Mouse (Mus musculus): ENCODE data around the gene Fam57b. TPM values are rescaled to one million over a fixed set of nuclear protein-coding genes. Genes with fewer than 3 reads are reported as not detected.

Gene Fam57b
- total RNA-seq, 2 experiments from 2014 or later, result 0.61 TPM; not detected in 1

DNA sequence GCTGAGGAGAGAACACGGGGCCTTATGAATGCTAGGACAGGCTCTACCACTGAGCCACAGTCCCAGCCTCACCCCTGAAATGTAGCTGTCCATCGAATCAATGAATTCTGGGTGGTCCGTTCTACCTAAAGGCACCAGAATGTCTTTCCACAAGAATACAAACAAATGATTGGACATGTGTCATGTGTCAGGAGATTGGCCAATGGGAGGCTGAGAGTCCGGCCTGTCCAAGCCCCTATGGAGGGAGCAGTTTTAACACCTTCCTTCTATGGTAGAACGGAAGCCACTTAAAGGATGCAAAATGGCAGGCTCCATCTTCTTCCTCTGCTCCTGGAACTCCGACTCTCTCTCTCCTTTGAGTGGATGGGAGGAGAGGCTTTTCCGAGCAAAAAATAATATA is 20.1 kb downstream of the Fam57b start:
- no peak for ATAC-seq (replicated peaks; ENCODE audit: low FRiP score, low TSS enrichment, poor library complexity, severe bottlenecking)

DNA sequence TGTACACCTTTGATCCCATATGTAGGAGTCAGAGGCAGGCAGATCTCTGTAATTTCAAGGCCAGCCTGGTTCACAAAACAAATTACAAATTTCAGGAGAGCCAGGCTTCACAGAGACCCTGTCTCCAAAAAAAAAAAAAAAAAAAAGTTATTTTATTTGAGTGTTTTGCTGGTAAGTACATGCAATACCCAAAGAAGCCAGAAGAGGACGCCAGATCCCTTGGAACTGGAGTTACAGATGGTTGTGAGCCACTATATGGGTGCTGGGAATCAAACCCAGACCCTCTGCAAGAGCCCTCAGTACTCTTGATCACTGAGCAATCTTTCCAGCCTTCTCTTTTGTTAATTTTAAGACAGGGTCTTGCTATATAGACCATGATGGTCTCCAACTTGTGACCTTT is 21.4 kb downstream of the Fam57b start:
- no peak for ATAC-seq (replicated peaks; ENCODE audit: low FRiP score, low TSS enrichment, poor library complexity, severe bottlenecking)

DNA sequence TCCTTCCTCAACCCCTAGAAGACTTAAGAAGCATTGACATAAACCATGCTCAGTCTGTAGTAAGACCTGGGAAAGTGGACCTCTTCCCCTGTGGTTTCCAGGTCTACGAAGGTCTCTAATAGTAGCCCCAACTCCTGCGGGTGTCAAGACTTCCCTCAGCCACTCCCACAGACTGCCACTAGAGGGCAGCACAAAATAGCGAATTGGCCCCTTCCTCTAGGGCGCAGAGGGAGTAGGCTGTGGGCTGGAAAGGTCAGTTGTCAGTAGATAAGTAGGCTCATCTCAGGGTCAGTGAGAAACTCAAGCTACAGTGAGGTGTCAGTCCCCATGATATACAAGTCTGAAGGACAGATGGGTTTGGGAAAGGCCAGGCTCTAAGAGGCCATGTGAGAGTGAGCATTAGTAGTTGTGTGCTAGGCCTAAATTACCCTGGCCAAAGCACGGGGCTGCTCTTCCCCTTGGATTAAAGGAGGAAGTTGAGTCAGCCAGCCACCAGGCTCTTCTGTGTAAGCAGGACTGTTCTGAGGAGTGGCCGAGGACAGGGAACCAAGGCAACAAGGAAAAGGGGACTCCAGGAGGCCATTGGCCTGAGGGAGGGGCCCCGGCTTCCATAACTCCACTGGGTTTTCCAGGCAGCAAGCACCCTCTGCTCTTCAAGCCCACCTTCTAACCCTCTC is 24.5 kb downstream of the Fam57b start:
- peak; percentile 62 for ATAC-seq (replicated peaks; ENCODE audit: low FRiP score, low TSS enrichment, poor library complexity, severe bottlenecking)

DNA sequence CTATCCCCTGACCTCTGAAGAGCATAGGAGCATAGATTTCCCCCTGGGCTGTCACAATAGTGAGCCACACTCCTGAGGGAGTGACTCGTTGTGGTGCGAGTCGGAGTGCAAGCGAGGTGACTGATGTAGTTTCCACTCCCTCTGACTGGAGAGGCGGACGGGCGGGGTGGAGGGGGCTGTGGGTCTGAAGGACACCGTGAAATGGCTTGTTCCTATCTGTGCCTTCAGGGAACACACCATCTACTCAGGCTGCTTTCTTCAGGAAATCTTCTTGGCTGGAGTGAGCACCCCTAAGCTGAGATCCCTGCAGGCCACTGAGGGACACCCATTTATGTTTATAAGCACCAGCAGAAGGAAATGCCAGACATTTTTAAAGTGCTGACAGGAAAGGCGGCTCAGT is 25.3 kb downstream of the Fam57b start:
- ATAC-seq (replicated peaks; ENCODE audit: low FRiP score, low TSS enrichment, poor library complexity, severe bottlenecking), result no peak

DNA sequence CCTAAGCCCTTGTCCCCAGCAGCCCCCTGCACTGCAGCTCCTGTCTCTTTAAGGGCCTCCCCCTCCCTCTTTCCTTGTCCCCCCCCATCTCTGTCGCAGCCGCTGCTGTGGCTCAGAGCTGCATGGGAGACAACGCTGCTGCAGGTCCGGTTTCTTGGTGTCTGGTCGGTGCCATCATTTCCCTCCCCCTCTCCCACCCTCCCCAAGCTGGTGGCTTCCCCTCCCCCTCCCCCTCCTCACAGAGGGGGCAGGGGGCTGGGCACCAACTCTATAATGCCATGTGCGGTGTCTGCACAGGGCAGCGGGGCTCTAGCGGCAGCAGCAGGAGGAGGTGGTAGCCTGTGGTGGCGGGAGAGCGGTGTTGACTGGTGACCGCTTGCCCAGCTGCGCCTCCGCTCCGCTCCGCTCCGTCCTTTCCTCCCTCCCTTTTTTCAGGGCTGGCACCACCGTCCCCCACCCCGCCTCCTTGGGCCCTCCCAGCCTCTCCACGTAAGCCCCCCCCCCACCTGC is 25.8 kb downstream of the Fam57b start:
- ATAC-seq (replicated peaks; ENCODE audit: low FRiP score, low TSS enrichment, poor library complexity, severe bottlenecking), result no peak

DNA sequence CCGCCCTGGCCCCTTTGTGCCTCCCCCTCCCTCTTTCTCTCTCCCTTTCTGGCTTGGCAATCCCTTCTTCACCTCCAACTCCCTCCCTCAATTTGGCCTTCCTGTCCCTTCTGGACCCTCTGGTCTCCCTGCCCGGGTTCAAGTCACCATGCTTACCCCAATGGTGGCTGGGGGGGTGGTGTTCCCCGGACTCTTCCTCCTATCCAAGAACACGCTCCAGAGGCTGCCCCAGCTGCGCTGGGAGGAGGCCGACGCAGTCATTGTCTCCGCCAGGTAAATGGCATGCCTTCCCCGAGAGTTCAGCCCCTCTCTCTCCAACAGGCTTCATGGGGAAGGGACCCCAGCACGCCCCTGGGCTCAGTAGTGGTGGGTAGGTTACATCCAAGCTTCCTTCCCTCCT is 26.5 kb downstream of the Fam57b start:
- ATAC-seq (replicated peaks; ENCODE audit: low FRiP score, low TSS enrichment, poor library complexity, severe bottlenecking), result no peak

DNA sequence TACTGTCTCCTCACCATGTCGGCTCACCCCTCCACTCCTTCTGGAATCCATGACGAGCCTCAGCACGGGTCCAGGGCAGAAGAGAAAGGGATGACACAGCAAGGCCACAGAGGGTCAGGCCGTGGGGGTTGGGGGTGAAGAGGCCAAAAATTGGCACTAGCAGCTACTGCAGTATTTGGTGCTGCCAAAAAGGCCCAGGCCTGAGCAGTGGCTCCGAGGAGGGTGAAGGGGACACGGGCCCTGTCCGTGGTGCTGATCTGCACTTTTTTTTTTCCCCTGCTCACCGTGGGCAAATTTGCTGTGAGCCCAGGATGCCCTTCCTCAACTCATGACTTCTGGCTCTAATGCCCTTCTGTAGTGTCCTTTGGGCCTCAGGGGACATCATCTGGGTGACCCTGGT is 27.9 kb downstream of the Fam57b start:
- ATAC-seq (replicated peaks; ENCODE audit: low FRiP score, low TSS enrichment, poor library complexity, severe bottlenecking), result peak; percentile 32; the same call in 1 of the 2 replicates

DNA sequence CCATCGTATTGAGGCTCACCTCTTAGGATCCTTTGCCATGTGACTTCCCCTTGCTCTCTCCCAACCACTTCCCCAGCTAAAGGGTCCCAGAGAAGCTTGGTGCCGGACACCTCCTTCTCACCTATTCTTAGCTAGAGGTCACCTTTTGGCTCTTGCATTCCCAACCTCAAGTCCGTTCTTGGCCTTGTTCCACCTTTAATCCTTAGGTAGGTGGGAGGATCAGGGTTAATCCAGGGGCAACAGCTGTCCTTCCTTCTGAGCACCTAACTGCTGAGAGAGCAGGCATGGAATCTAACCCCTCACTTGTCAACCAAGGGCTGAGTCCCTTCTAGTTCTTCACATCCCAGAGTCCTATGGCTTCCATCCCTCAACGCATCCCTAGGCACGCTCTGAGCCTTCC is 28.5 kb downstream of the Fam57b start:
- ATAC-seq (replicated peaks; ENCODE audit: low FRiP score, low TSS enrichment, poor library complexity, severe bottlenecking), result no peak

DNA sequence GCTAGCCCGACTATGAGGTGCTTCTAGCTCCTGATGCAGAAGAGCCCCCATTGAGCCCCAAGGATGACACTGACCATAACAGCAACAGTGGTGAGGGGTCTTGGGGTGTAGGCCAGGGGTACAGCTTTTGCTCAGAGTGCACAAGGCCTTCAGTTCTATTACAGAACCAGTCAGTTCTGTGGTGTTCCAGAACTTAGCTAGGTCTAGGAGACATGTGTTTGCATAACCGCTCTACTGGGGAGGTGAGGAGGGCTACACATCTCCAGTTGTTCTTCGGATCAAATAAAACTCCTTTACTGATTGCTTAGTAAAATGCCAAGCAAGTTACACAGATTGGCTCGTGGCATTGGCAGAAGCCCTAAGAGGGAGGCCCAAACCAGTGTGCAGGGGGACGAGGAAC is 34.1 kb downstream of the Fam57b start, which contains the start of gene 4930451I11Rik:
Gene 4930451I11Rik, minus strand, starts transcription at position 101 of the 400 bp plus-strand sequence.
- no peak for ATAC-seq (replicated peaks; ENCODE audit: low FRiP score, low TSS enrichment, poor library complexity, severe bottlenecking)

DNA sequence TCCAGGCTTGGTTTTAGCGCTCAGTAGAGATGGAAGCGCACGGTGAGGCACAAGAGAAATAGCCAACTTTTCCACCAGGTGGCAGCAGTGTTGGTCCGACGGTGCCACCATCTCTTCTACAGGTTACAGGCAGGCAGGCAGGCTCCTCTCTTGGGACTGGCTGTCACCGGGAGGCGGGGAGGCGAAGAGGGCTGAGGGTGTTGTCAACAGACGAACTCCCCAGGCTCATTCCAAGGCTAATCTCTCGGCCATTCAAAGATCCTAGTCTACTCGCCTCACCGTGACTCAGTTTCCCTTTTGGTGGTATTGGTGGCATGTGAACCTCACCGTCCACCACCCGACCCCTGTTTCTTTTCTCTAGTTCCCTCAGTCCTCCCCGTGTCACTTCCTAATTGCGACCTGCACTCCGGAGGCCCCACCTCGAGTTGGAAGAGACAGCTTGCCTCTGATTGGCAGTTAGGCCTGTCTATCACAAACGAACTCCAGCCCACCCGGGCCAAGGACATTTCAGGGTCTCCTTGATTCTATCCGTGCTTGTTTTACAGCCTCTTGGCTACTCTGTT is 34.6 kb downstream of the Fam57b start:
- peak; percentile 93 for ATAC-seq (replicated peaks; ENCODE audit: low FRiP score, low TSS enrichment, poor library complexity, severe bottlenecking)

DNA sequence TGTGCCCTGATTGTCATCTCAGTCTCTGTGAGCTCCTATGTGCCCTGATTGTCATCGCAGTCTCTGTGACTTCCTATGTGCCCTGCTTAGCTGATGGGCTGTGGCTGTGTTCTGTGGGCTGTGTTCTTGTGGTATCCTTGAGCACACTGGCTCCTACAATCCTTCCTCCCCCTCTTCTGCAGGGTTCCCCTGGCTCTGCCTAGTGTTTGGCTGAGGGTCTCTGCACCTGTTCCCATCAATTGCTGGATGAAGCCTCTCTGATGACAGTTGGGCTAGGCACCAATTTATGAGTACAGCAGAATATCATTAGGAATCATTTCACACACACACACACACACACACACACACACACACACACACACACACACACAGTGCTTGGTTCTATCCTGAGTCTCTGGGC is 35.8 kb downstream of the Fam57b start:
- no peak for ATAC-seq (replicated peaks; ENCODE audit: low FRiP score, low TSS enrichment, poor library complexity, severe bottlenecking)

DNA sequence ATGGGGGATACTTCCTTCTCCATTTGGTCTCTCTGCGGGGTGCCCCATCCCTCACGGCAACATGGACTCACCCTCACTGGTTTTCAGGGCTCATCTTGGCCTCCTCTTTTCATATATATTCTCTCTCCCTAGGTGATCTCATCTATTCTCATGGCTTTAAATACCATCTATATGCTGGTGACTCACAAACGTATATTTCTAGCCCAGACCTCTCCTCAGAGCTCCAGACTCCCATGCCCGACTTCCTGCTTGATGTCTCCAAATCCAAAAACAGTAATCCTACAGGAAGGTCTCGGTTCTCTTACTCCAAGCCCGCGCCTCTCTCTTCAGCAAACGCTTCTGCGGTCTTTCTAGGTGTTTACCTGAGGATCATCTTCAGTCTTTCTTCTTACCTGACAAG is 45.8 kb downstream of the Fam57b start:
- no peak for ATAC-seq (replicated peaks; ENCODE audit: low FRiP score, low TSS enrichment, poor library complexity, severe bottlenecking)

DNA sequence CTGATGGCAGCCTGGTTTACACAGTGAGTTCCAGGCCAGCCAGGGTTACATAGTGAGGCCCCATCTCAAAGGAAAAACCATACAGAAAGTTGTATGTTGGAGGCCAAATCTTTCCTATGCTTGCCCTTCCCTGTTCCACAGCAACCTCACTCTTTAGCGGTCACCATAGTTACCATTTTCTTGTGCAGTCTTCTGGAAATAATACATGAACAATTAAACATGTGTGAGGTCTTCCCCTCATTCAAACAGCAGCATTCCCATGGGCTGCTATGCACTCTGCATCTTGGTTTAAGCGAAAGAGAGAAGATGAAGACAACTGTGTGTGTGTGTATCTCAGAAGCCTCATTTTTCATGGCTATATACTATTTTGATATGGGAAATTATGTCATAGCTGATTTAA is 48.0 kb downstream of the Fam57b start:
- ATAC-seq (replicated peaks; ENCODE audit: low FRiP score, low TSS enrichment, poor library complexity, severe bottlenecking), result no peak

DNA sequence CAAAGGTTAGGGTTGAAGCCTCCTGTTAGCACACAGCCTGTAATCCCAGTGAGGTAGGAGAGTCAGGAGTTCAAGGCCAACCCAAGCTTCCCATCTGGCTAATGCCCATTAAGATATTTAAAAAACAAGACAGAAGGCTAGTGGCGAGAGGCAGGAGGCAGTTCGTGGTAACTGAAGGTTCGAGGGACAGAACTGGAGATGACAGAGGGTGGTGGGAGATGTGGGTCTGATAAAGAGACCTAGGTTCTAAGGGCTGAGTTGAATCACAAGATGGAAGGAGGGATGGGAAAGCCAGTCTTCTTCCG is 49.6 kb downstream of the Fam57b start, which contains the start of gene Doc2a:
Gene Doc2a, plus strand, starts transcription at position 301 of the 305 bp plus-strand sequence.
- ATAC-seq (replicated peaks; ENCODE audit: low FRiP score, low TSS enrichment, poor library complexity, severe bottlenecking), result no peak

DNA sequence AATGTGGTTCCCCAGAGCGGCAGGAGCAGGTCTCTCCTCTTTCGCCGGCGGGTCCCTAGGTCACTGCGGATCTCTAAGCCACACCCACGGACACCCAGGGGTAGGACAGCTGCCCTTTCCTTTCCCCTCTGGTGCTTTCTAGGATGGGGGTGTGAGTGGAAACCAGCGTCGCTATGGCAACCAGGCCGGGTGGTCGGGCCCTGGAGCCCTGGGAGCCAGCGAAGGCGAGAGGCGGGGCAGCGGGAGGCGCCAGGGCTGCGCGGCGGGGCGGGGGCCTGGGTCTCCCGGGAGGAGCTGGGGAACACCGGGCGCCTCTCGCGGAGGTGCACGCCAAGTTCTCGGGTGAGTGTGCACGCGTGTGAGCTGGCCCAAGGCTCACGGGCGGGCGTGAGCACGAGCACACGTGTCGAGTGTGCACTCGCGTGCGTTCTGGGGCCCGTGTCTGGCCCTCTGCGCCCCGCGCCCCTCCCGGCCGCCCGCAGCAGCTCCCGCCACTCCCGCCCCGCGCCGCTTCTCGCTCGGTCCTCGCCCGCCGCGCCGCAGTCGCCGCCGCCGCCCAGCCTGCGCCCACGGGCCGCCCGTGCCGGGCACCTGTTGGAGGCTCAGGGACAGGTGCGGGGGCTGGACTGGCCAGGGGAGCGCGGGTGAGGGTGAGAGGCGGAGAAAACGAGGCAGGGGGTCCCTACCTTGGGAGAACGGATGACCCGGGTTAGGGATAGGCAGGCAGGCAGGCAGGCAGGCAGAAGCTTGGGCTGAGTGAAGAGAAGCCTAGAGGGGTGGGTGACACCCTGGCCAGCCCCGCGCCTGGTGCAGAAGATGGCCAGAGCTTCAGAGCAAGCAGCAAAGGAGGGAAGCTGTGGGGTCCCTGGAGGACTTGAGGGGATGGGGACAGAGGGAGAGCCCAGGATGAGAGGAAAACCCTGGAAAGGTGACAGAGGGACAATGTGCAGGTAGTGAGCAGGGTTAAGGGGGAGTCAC is 50.2 kb downstream of the Fam57b start:
- no peak for ATAC-seq (replicated peaks; ENCODE audit: low FRiP score, low TSS enrichment, poor library complexity, severe bottlenecking)

DNA sequence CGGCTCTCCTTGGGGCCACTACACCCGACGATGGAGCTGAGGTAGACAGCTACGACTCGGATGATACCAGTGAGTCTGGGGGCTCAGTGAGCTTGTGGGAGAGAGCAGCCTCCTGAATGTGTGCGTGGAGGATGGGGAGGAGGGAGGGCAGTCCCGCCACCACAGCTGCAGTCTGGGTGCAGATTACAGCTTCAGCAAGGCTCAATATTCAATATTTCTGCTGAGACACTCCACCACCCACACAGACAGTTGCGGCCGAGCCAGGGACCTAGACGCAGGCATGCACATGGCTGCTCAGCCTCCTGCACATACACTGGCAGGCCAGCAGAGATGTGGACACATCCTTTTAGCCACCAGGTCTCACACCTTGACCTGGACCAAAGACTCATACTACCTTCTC is 51.3 kb downstream of the Fam57b start:
- no peak for ATAC-seq (replicated peaks; ENCODE audit: low FRiP score, low TSS enrichment, poor library complexity, severe bottlenecking)

DNA sequence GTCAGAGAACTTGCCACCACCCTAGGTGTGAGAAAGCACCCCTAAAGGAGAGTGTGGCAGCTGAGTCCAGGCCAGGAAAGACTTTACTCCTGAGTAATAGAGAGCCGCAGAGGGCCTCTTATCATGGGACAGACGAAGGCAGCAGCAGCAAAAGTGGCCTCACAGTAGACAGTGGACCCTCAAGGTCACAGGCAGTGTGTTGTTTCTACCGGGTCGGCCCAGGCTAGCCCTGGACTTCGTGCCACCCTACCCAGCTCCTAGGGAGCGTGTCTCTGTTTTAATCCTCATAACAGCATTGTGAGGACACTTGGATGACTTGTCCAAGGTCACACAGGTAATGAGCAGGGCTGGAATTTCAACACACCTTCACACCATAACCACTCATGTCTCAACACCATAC is 52.7 kb downstream of the Fam57b start:
- no peak for ATAC-seq (replicated peaks; ENCODE audit: low FRiP score, low TSS enrichment, poor library complexity, severe bottlenecking)

DNA sequence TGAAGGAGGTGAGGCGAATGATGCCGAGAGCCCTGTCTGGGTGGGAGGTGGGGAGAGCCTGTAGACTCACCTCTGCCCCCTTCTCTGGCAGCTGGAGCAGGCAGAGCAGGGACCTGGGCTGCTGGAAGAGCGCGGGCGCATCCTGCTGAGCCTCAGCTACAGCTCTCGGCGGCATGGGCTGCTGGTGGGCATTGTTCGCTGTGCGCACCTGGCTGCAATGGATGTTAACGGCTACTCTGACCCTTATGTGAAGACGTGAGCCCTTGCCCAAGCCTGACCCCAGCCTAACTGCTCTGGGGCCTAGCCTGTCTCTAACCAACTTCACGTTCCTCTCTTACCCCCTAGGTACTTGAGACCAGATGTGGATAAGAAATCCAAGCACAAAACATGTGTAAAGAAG is 53.7 kb downstream of the Fam57b start:
- ATAC-seq (replicated peaks; ENCODE audit: low FRiP score, low TSS enrichment, poor library complexity, severe bottlenecking), result no peak

DNA sequence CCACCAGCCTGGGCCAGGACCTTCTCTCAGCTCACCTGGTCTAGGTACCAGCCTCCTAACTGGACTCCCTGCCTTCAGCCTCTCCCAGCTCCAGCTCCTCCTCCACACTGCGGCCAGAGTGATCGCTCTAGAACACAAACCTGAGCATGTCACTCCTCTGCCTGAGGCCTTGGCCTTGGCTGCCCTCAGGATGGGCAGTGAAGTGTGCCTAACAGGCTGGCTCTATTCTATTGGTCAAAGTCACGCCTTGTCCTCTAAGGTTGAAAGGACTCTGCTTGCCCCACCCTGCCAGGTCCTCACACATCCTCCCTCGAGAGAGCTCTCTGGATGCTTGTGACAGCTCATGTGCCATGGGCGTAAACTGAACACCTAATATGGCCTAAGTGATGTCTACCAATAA is 56.0 kb downstream of the Fam57b start:
- ATAC-seq (replicated peaks; ENCODE audit: low FRiP score, low TSS enrichment, poor library complexity, severe bottlenecking), result no peak

DNA sequence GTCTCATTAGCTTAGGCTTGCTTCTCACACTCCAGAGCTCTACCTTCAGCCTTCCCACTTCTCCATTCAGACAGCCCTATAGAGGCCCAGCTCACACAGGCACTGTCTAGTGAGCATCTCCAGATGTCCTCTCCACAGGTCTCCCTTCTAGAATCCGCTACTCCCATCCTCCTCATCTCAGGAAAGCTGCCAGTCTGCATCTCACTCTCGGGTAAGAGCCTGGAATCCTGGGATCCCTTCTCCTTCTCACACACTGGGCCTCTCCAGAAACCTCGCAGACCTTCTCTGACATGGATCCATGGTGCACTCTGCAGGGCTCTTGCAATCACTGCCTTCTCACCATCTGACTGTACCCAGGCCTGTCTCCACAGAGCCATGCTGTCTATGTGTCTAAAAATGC is 58.2 kb downstream of the Fam57b start:
- no peak for ATAC-seq (replicated peaks; ENCODE audit: low FRiP score, low TSS enrichment, poor library complexity, severe bottlenecking)

Data from megakaryocyte-erythroid progenitor cell, adult 5-6 weeks (primary cell).